Mouse (Mus musculus) kidney, embryonic 14.5 days (tissue): ENCODE data around the gene Nutf2-ps1. TPM values are rescaled to one million over a fixed set of nuclear protein-coding genes. Genes with fewer than 3 reads are reported as not detected.
"Not testable (repeated sequence)": the region's sequence is repeated elsewhere in the genome, so short reads cannot be mapped to it uniquely, and the experiment has no call there.

Source experiments
- ATAC-seq: fragments of 200-750 bp; cut with Nextera tagmentation; 2 replicates; pipeline ENCODE4 v1.8.0; 2017; ENCODE audit warnings: moderate number of reproducible peaks, mild to moderate bottlenecking, moderate TSS enrichment, moderate library complexity; ENCODE audit not compliant: low FRiP score, low TSS enrichment
- H3K27ac ChIP-seq: fragments of 300-500 bp; sonication (generic); 2 replicates; pipeline ENCODE4 v1.5.1; 2014; ENCODE audit warnings: low read depth, mild to moderate bottlenecking, low read length, moderate library complexity, mixed read lengths
- H3K27me3 ChIP-seq: fragments of 300-500 bp; sonication (generic); 2 replicates; pipeline ENCODE4 v1.6.1; 2014; ENCODE audit warnings: mild to moderate bottlenecking, low read length; ENCODE audit not compliant: control insufficient read depth, insufficient read depth
- H3K36me3 ChIP-seq: fragments of 300-500 bp; sonication (generic); 2 replicates; pipeline ENCODE4 v1.6.1; 2014; ENCODE audit warnings: low read length, mixed read lengths; ENCODE audit not compliant: control insufficient read depth, insufficient read depth
- H3K4me1 ChIP-seq: fragments of 300-500 bp; sonication (generic); 2 replicates; pipeline ENCODE4 v1.6.1; 2014; ENCODE audit warnings: low read length, mixed read lengths; ENCODE audit not compliant: control insufficient read depth, insufficient read depth
- H3K4me2 ChIP-seq: fragments of 300-500 bp; sonication (generic); replicated peaks from 2 replicates; pipeline ENCODE4 v1.6.1; 2014; ENCODE audit warnings: low read depth, mild to moderate bottlenecking, low read length
- H3K4me3 ChIP-seq: fragments of 300-500 bp; sonication (generic); 2 replicates; pipeline ENCODE4 v1.5.1; 2014; ENCODE audit warnings: mild to moderate bottlenecking, low read length
- H3K9ac ChIP-seq: fragments of 300-500 bp; sonication (generic); 2 replicates; pipeline ENCODE4 v1.6.1; 2014; ENCODE audit warnings: low read depth, mild to moderate bottlenecking, low read length, moderate library complexity
- H3K9me3 ChIP-seq: fragments of 300-500 bp; sonication (generic); 2 replicates; pipeline ENCODE4 v1.6.1; 2016; ENCODE audit warnings: low read length; ENCODE audit not compliant: control insufficient read depth
- WGBS: fragments of 180-500 bp; shearing (Covaris S2); extraction: QIAGEN DNeasy Blood & Tissue Kit; methylation state at CpG from one replicate; pipeline ENCODE4 v1.1.7; 2014; 5-methylcytosine and 5-hydroxymethylcytosine counted together
- polyA plus RNA-seq: library from polyadenylated mRNA; unstranded; fragments of >200 nt; fragmentation: Nextera tagmentation; extraction: Ambion mirVana; gene quantifications from 2 replicates; pipeline ENCODE4 v1.2.1, GENCODE M21; 2014

Nutf2-ps1 gene
- polyA plus RNA-seq, 1 experiment from 2014 or later, result 431 TPM

- not testable (repeated sequence) for H3K4me2 ChIP-seq, H3K4me1 ChIP-seq, H3K9ac ChIP-seq, H3K27me3 ChIP-seq, H3K27ac ChIP-seq, ATAC-seq, H3K36me3 ChIP-seq, H3K4me3 ChIP-seq
- H3K9me3 ChIP-seq, result peaks cover 19% of the 10 kb centered on the region
- WGBS, result 98% methylated on average over 3 of the region's 3 CpGs
These were observed 1.2 kb downstream of the Nutf2-ps1 start for GRCm38 (mm10) chr19:53587686-53588085.

- not testable (repeated sequence) for H3K4me2 ChIP-seq, ATAC-seq, H3K27me3 ChIP-seq, H3K4me3 ChIP-seq, H3K9ac ChIP-seq, H3K36me3 ChIP-seq, H3K4me1 ChIP-seq, H3K27ac ChIP-seq
- peaks cover 15% of the 10 kb centered on the region for H3K9me3 ChIP-seq
- WGBS, result 95% methylated on average over 8 of the region's 8 CpGs
These were observed 8.6 kb downstream of the Nutf2-ps1 start for GRCm38 (mm10) chr19:53580271-53580670.

GRCm38 (mm10) chr19:53578597-53579252, 10.1 kb downstream of the Nutf2-ps1 start:
- 0 out of 2 replicates have a peak, but pooled peaks have one; percentile 46 for ATAC-seq
- Histone ChIP-seq H3K9ac (no peak overlapping the region), H3K27me3 (no peaks in the 10 kb centered on the region), H3K9me3 (no peaks in the 10 kb centered on the region), H3K4me2 (no peak overlapping the region), H3K36me3 (no peaks in the 10 kb centered on the region), H3K4me3 (no peak overlapping the region), H3K4me1 (no peaks in the 10 kb centered on the region), H3K27ac (no peak overlapping the region)
- WGBS, result 11% methylated on average over 8 of the region's 8 CpGs

GRCm38 (mm10) chr19:53577025-53577800, 11.7 kb downstream of the Nutf2-ps1 start:
- no peaks in the 10 kb centered on the region for H3K36me3 ChIP-seq
- H3K4me2 ChIP-seq, result no peak overlapping the region
- H3K9ac ChIP-seq, result no peak overlapping the region
- no peaks in the 10 kb centered on the region for H3K4me1 ChIP-seq
- H3K4me3 ChIP-seq, result no peak overlapping the region
- 58% methylated on average over 11 of the region's 11 CpGs for WGBS
- no peaks in the 10 kb centered on the region for H3K9me3 ChIP-seq
- H3K27ac ChIP-seq, result no peak overlapping the region
- no peak for ATAC-seq
- H3K27me3 ChIP-seq, result no peaks in the 10 kb centered on the region

GRCm38 (mm10) chr19:53576061-53576460, 12.8 kb downstream of the Nutf2-ps1 start:
- Histone ChIP-seq H3K36me3 (no peaks in the 10 kb centered on the region), H3K27ac (no peak overlapping the region), H3K4me3 (no peak overlapping the region), H3K27me3 (no peaks in the 10 kb centered on the region), H3K4me2 (no peak overlapping the region), H3K9me3 (no peaks in the 10 kb centered on the region), H3K4me1 (no peaks in the 10 kb centered on the region), H3K9ac (no peak overlapping the region)
- no peak for ATAC-seq
- 72% methylated on average over 7 of the region's 7 CpGs for WGBS

GRCm38 (mm10) chr19:53575296-53576010, 13.4 kb downstream of the Nutf2-ps1 start:
- Histone ChIP-seq H3K4me2 (no peak overlapping the region), H3K9ac (no peak overlapping the region), H3K4me1 (no peaks in the 10 kb centered on the region), H3K27me3 (no peaks in the 10 kb centered on the region), H3K9me3 (no peaks in the 10 kb centered on the region), H3K27ac (no peak overlapping the region), H3K4me3 (no peak overlapping the region), H3K36me3 (no peaks in the 10 kb centered on the region)
- no peak for ATAC-seq
- WGBS, result 79% methylated on average over 4 of the region's 4 CpGs

- H3K27ac ChIP-seq, result no peak overlapping the region
- H3K4me1 ChIP-seq, result no peaks in the 10 kb centered on the region
- H3K27me3 ChIP-seq, result no peaks in the 10 kb centered on the region
- 89% methylated on average over 7 of the region's 7 CpGs for WGBS
- ATAC-seq, result no peak
- H3K4me2 ChIP-seq, result no peak overlapping the region
- H3K9me3 ChIP-seq, result no peaks in the 10 kb centered on the region
- no peaks in the 10 kb centered on the region for H3K36me3 ChIP-seq
- no peak overlapping the region for H3K4me3 ChIP-seq
- no peak overlapping the region for H3K9ac ChIP-seq
These were observed 14.3 kb downstream of the Nutf2-ps1 start for GRCm38 (mm10) chr19:53574546-53574945.

GRCm38 (mm10) chr19:53574131-53574530, 14.7 kb downstream of the Nutf2-ps1 start:
- no peaks in the 10 kb centered on the region for H3K9me3 ChIP-seq
- H3K36me3 ChIP-seq, result no peaks in the 10 kb centered on the region
- 62% methylated on average over 8 of the region's 8 CpGs for WGBS
- H3K27me3 ChIP-seq, result no peaks in the 10 kb centered on the region
- H3K27ac ChIP-seq, result no peak overlapping the region
- H3K9ac ChIP-seq, result no peak overlapping the region
- no peak overlapping the region for H3K4me2 ChIP-seq
- ATAC-seq, result no peak
- no peak overlapping the region for H3K4me3 ChIP-seq
- no peaks in the 10 kb centered on the region for H3K4me1 ChIP-seq

GRCm38 (mm10) chr19:53573151-53573550, 15.7 kb downstream of the Nutf2-ps1 start:
- no peak for ATAC-seq
- H3K27ac ChIP-seq, result no peak overlapping the region
- H3K4me1 ChIP-seq, result no peaks in the 10 kb centered on the region
- no peak overlapping the region for H3K4me3 ChIP-seq
- H3K4me2 ChIP-seq, result no peak overlapping the region
- no peaks in the 10 kb centered on the region for H3K36me3 ChIP-seq
- 90% methylated on average over 3 of the region's 3 CpGs for WGBS
- H3K27me3 ChIP-seq, result no peaks in the 10 kb centered on the region
- no peaks in the 10 kb centered on the region for H3K9me3 ChIP-seq
- no peak overlapping the region for H3K9ac ChIP-seq
